Mouse (Mus musculus) WW6 (cell line): ENCODE results near the gene Parn.
"Not testable (repeated sequence)": the region's sequence is repeated elsewhere in the genome, so short reads cannot be mapped to it uniquely, and the experiment has no call there.

Experiments used
- DNase-seq: peaks from one replicate; pipeline ENCODE4 v3.0.0-alpha.2; 2013; ENCODE audit warnings: low read depth, low spot score

Parn gene

DNA sequence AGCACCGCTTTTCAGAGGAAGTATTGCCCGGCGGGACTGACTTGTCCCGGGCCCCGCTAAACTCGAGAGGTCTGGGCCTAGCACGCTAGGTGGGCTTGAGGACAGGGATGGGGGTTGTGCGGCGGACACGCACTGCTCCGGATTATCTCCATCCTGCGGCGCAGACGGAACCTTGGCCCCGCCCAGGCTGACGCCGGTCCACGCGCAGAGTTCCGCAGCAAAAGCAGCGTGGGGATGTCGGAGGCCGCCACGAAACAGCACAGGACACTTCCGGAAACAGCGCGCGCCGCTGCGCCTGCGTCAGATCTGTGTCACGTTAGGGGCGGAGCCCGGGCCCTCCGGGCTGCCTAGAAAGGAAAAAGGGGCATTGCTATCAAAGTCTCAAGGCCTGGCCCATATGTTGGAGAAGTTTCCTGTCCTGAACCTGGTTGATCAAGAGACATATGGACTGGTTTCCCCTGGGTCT is at the start of gene Parn:
TSS of gene Parn (minus strand) at position 293 of the 466 bp plus-strand sequence.
- DNase-seq, result peak; percentile 79

DNA sequence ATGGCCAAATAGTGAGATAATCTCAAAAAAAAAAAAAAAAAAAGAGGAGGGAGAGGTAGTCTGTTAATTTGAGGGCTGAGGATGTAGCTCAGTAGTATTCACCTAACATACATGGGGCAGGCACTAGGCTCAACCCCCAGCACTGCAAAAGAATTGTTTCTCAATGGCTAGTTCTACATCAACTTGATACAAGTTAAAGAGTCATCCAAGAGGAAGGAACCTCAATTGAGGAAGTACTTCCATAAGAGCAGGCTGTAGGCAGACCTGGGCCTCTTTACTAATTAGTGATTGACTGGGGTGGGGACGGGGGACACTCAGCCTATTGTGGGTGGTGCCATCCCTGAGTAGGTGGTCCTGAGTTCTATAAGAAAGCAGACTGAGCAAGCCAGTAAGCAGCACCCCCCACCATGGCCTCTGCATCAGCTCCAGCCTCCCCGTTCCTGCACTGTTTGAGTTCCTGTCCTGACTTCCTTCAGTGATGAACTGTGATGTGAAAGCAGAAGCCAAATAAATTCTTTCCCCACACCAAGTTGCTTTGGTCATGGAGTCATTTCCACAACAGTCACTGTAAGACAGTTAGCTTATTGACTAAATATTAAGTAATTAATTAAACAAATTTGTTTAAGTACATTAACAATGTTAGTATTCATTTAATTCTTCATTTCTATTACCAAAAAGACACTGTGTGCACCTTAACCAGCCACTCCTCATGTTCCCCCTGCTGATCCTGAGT is 49.0 kb upstream of the Parn start:
- no peak for DNase-seq

DNA sequence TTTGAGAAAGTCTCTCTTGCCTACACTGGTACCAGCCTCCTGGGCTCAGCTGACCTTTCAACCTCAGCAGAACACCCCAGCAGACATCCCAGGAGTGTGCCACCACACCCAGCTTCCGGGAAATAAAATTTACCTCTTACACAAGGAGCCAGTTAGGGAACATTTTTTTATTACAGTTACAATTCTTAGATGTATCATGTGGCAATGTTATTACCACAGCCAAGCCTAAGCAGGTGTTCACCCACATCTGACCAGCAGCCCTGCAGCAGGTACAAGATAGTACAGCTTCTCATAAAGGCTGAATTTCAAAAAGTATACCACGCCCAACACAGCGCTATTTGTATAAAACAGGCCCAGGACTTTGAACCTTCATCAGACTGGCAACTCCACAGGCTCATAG is 46.9 kb upstream of the Parn start:
- no peak for DNase-seq

DNA sequence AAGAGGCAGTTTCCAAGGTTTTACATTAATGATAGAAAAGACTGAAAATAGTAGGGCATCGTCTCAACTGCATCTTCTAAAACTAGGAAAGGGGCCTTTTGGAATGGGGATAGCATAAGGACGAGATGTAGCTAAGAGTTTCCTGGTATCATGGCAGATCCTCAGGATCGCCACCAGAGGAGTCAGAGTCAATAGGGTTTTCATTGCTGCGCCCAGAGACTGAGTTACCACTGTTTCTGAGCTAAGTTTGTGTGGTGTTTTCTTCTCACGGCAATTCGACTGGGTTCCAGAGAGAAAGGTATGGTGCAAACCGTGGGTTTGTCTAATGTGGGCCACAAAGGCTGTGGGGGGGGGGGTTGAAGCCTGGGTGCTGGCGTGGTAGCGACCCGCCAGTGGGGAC is 36.7 kb upstream of the Parn start:
- no peak for DNase-seq

DNA sequence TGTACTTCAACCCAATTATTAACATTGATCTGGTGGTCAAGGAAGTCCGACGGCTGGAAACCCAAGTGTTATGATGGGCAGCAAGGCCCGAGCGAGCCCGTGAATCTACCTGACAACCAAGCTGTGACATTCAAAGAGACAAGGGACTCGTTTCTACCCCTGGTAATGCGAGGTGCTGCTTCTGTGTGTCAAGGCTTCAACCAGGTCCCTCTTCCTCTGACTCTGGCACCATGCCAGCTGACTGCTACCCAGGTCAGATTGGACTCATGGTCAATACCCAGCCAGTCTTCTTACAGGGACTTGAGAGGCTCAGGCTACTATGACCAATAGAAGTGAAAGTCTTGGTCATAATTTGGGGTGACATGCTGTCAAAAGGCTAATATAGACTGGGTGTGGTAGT is 34.2 kb upstream of the Parn start:
- no peak for DNase-seq

GRCm38 (mm10) chr16:13698998-13699397 is 31.0 kb upstream of the Parn start:
- DNase-seq, result no peak

DNA sequence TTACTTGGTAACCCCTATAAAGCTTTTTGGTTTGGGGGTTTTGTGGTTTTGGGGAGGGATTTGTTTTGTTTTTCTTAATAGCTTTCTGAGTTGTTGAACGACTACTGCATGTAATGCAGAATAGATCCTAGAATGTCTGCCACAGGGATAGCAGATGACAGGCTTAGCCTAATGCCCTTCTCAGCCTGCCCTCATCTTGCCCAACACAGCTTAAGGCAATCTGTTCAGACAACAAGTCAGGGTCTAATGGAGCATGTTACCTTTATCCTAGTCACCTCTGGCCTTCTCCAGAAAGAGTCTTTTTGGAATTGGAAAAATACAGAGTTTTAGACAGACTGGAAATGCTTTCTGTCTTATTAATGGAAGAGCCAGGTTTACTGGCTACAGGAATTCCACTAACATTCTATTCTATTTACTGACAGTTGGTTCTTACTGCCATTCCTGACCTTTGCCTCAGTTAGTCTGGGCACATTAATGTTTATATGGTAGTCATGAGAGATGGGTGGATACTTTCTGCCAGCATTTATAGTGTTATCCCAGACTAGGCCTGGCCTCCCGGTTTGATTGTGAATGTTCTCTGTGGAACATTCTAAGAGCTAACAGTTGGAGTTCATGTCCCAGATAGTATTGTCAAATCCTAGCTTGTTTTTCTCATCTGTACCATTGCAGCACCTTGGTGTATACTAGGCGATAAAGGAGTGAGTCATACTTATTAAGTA is 10.8 kb upstream of the Parn start:
- DNase-seq, result no peak

GRCm38 (mm10) chr16:13674511-13674910 is 6.5 kb upstream of the Parn start:
- no peak for DNase-seq

DNA sequence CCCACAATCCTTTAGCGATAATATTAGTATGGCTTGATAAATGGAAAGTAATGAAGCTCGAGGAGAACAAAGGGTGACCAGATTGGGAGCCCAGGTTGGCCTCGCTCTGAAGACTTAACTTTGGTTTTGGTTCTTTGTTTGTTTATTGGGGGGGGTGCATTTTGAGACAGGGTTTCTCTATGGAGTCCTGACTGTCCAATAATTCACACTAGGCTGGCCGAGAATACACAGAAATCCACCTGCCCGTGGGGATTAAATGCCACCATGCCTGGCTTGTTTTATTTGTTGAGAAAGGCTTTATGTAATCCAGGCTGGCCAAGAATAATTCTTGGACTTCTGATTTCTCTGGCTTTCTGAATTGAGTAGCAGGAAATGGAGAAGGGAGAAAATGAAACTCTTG is 5.1 kb upstream of the Parn start:
- DNase-seq, result no peak

DNA sequence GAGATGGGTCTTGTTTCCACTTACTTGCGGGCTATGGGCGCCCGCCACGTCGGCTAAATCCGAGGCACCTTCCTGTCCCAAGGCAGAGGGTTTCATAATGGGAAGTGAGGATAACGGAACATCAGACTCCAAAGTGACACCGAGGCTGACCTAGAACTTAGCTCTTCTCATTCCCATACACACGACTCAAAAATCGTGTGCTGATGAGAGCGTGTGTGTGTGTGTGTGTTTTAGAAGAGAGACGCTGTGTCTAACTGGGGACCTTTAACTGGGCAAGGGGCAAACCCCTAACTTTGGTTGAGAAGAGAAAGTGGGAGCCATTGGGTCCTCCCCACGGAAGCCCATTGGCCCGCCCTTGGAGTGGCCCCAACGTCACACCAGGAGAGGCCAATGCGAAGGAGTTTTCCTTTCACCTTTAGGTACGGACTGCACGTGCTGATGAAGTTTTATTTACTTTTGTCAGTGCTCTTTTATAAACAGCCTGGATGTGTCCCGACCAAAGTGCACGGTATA is 4.5 kb upstream of the Parn start:
- no peak for DNase-seq

DNA sequence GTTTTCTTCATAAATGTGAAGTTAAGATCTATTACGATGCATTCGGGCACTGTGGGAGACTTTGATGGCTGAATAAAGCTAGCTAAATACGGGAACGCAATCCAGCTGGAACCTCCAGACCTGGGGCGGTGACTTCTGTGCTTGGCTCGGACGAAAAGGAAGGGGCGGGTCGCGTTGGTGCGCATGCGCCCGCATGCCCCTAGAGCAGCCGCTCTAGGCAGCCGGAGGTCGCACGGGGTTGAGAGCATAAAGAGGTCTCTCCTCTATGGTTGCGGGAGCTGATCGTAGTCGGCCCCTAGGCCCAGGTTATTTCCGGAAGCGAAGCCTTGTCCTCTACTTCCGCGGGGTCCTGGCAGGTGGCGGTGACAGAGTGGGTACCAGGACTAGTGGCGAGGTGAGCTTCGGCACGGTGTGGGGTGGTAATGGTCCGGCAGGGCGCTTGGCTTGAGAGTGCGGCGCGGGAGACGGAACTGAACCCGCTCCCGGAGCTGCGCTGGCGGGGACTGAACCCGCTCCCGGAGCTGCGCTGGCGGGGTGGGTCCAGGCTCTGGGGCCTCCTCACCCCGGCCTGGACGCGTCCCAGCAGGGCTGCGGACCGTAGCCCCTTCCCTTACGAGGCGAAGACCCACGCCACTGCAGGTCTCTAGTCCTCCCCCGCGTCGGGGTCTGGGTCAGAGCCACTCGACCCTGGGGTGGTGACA is 3.9 kb upstream of the Parn start, which contains the start of the genes Bfar and 3110001I22Rik:
TSS of gene Bfar (plus strand) at position 174 of the 701 bp plus-strand sequence.
TSS of gene 3110001I22Rik (plus strand) at position 245 of the 701 bp plus-strand sequence.
- peak; percentile 85 for DNase-seq

DNA sequence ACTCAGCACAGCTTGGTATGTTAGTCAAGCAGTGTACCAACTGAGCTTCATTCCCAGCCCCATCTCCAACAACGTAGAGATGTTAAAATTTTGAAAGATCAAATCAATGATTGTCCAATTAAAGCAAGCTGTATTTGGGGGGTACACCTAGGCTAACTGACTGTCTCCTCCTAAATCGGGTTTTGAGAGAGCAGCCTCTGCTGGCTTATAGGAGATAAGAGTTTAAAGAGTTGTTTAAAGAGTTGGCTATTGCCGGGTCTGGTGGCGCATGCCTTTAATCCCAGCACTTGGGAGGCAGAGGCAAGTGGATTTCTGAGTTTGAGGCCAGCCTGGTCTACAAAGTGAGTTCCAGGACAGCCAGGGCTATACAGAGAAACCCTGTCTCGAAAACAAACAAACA is 2.9 kb upstream of the Parn start:
- not testable (repeated sequence) for DNase-seq

DNA sequence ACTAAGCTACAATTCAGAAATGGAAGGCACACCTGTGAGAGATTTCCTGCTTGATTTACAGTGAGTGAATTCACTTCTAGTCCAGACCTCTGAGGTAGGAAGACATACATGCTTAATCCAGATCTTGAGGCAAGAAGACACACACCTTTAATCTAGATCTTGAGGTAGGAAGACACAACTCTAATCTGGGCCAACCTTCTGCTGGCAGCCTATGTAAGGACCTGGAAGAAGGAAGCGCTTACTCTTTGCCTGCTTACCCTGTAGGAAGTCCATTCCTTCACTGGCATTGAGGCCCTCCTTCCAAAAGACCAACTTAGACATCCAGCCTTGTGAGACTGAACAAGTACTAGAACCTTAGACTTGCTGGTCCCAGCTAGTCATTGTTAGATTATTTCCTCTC is 1.3 kb upstream of the Parn start:
- DNase-seq, result no peak

GRCm38 (mm10) chr16:13668402-13669108 is 585 bp upstream of the Parn start:
- DNase-seq, result no peak

- no peak for DNase-seq
These were observed 7.2 kb downstream of the Parn start for GRCm38 (mm10) chr16:13660736-13661135.

GRCm38 (mm10) chr16:13658886-13659285 is 9.1 kb downstream of the Parn start:
- DNase-seq, result no peak

DNA sequence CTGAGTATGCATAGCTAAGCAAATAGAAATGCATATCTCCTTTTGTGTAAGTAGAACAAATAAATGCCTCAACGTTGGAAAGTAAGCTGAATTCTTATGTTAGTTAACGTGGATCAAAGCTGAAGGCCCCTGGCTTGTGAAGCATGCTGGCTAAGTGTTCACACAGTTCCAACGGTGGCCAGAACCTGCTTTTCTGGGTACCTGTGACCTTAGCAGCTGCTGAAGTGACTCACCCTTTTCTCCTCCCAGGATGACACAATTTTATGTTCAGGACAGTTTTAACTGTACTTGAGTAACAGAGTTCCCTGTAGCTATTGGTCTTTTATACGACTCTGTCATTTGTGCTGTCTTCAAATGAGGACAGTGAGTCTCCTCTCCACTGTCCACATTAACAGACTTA is 22.0 kb downstream of the Parn start:
- no peak for DNase-seq

- no peak for DNase-seq
These were observed 23.5 kb downstream of the Parn start for GRCm38 (mm10) chr16:13644474-13644873.

- peak; percentile 28 for DNase-seq
These were observed 27.9 kb downstream of the Parn start for GRCm38 (mm10) chr16:13640064-13640463.

DNA sequence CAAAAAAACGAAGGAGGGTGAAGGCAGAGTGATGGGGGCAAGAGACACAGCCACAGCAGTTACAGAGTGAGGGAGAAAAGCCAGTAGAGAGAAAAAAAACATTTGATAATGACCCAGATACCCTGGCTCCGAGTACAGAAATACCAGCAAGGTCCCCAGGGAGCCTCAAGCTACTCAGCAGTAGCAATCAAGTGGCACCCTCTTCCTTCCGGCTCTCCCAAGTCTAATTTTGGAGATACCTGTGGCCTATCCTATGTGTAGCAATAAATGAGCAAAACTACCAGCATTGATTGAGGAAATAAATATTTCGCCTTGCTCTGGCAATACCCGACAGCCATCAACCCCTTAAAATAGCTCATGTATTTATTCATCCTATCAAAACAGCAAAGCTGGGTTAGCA is 28.5 kb downstream of the Parn start:
- DNase-seq, result no peak

- not testable (repeated sequence) for DNase-seq
These were observed 29.8 kb downstream of the Parn start for GRCm38 (mm10) chr16:13638198-13638597.
